Mouse (Mus musculus): Measurements from ENCODE around the gene Zscan2.
A peak's percentile ranks its signal among the peaks of the same experiment; 100 is the strongest.

Gene Zscan2

DNA sequence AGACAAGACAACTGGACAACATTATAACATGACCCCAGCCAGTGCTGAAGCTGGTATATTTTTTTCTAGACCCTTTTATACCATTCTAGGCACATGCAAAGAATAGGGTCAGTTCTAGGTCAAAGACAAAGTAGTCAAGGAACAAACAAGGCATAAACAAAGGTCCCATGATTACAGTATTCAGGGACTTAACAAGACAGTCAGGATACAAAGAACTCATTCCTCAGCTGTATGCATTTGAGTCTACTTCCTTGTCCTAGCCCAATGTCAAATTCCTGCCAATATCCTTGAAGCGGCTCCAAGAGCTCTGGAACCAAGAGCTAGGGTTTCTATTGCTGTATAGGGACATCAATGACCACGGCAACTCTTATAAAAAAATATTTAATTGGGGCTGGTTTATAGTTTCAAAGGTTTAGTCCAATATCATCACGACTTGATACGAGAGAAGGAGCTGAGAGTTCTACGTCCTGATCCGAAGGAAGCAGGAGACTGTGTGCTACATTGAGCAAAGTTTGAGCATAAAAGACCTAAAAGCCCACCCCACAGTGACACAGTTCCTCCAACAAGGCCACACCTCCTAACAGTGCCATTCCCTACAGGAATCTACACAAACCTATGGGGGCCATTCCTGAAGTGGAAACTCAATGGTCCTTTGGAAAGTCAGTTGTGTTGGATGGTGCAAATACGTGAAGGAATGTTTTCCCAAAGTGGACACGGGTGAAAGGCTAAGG lies 16.6 kb upstream of the Zscan2 start:
- no peak for DNase-seq

DNA sequence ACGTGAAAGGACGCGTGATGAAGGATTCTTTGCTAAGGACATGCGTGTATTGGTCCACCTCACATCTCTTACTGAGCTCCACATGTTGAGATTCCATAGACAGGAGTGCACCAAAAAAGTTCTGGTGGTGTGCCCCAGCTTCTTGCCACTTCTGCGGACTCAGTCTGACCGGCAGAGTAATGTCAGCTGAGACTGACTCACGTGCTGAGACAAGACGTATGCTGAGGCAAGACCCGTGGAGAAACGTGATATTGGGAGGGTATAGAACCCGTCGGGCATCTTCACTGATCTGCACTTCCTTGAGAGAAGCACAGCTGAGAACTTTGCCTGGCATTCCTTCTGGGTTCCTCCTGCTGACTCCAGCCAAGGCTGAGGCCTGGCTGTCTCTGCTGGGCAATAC lies 16.0 kb upstream of the Zscan2 start:
- no peak for DNase-seq

DNA sequence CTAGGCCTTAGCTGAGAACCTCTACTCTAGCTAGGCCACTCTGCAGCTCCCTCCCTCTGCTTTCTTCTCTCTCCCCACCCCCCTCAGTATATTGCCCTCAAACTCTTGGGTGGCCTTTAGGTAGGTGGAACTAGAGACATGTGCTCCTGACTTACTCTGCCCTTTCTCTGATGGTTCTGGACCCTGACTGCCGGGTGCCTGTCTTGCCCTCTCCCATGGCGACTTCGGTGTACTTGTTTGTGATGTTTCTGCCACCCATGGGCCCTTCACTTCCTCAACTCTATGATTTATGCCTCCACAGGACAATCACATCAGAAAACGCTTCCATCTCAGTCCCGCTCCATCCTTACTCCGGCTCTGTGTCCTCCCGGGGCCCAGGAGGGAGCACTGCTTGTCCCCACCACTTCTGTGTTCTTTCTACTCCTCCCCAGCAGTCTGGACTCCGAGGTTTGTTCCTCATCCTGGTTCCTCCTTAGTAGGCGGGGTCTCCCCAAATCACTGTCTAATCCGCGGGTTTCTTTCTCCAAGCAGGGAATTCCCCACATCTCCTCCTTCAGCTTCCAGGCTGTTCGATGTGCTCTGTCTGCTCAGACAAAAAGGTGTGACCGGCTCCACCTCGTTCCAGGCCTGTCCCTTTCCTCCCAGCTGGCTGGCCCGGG lies 15.0 kb upstream of the Zscan2 start:
- no peak for DNase-seq

DNA sequence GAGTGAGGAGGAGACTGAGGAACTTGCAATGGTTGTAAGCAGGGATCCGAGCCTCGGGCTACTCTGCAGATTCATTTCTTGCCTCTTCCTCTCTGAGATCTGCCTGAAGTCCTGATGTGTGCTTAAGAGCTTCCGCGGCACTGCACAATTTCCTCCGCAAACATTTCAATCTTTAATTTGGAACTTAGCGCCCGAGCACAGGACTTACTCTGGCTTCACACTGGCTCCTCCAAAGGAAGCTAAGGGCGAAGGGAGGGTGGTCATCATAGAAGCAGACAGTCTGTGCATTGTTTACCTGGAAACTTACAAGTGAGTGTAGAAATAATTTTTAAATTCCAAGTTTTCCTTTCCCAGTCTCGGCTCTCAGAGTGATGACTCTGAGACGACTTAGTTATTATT lies 14.4 kb upstream of the Zscan2 start:
- DNase-seq, result no peak

DNA sequence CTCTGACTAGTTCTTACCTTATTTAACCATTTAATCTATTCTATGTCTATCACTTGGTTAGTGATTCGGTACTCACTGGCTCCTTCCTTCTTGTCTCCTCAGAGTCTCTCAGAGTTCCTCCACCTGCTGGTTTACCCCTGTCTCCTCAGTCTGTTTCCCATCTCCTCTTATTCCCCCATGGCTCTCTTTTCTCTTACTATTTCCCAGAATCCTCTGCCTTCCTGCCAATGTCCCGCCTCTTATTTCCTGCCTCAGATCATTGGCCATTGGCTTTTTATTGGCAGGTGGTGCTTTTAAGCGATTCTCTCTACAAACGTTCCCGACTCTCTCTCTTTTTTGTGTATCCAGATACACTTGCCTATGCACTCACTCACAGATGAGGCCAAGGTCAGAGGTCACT lies 14.0 kb upstream of the Zscan2 start:
- no peak for DNase-seq

DNA sequence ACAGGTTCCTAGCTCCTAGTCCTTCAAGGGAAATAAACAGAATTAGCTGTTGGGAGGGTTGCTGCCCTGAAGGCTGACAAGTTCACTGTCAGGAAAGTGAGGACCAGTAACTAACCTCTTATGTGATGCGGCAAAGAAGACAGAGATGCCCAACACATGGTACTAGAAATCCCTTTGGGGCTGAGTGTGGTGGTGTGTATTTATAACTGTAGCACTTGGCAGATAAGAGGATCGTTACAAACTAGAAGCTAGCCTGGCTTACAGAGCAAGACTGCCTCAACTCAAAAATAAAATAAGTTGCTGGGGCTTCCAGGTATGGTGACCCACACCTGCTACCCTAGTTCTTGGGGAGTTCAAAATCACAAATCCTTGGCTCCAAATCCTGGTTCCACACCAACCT lies 11.5 kb upstream of the Zscan2 start:
- no peak for DNase-seq

DNA sequence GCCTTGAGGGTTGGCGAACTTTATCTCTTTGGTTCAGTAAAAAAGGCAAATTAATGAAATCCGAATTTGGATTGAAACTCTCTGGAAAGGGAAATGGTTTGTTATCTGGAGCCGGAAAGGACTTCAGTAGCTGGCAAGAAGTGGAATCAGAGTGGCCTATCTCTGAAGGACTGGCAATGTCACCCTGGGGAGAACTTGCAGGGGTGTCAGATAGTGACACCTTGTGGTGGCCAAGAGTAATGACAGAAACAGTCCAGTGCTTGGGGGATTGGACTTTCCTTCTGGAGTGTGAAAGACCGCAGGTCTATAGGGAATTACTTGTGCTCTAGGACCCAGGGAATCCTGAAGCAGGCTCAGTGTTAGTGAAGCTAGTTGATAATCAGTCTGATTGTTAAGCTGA lies 11.0 kb upstream of the Zscan2 start:
- peak; percentile 69 to 74 for DNase-seq

DNA sequence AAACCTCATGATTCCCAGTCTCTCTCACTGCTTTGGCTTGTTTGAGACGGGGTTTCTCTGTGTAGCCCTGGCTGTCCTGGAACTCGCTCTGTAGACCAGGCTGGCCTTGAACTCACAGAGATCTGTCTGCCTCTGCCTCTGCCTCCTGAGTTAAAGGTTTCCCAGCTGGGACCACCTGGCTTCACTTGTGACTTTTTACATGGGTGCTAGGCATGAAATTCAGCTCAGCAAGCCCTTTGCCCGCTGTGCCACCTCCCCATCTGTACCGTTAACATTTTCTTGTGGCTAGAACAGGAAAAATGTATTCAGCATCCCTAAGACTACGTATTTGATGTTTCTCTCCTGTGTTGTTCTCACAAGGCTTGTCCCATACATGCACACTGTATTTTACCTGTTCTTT lies 10.2 kb upstream of the Zscan2 start:
- DNase-seq, result no peak

DNA sequence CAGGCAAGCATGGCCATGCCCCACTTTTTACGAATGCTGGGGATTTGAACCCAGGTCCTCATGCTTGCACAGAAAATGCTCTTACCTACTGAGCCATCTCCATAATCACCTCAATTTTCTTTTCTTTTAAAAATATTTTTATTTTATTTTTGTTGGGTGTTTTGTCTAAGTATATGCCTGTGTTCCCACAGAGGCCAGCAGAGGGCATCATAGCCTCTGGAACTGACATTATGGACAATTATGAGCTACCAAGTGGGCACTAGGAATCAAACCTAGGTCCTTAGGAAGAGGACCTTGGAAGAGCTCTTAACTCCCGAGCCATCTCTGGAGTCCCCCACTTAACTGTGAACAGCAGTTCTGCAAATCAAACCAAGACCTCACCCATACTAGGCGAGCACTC lies 7.5 kb upstream of the Zscan2 start:
- no peak for DNase-seq

DNA sequence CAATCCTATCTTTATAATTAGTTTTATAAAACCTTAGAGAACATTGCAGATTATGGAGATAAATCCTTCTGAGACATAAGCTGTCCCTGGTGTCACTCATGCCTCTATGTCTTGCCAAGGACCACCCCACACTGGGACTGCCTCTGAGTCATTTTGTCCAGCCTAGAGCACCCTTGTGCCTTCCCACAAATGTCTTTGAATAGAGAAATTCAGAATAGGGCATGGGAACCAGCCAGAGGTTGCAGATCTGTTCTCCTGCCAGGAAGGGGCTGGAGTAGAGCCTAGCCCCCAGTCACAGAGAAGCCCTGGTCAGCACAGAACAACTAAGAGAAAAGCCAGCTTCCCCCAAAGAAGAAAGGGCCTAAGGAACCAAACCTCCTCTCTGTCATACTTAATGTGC lies 5.4 kb upstream of the Zscan2 start:
- peak in 1 of 2 experiments; percentile 30 for DNase-seq

DNA sequence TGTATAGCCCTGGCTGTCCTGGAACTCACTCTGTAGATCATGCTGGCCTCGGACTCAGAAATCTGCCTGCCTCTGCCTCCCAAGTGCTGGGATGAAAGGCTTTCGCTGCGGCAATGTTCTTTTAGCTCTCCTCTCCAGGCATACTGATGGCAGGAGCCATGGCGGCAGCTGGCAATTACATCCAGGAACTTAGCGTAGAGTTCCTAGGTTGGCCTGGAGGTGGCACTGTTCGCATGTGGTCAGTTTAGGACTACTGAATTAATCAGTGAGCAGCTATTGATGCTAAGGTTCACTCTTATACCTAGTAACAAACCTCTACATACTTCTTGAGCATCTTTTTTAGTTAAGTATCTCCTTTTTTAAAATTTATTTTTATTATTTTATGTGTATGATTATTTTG lies 3.5 kb upstream of the Zscan2 start:
- DNase-seq, result peak; percentile 90 to 92

DNA sequence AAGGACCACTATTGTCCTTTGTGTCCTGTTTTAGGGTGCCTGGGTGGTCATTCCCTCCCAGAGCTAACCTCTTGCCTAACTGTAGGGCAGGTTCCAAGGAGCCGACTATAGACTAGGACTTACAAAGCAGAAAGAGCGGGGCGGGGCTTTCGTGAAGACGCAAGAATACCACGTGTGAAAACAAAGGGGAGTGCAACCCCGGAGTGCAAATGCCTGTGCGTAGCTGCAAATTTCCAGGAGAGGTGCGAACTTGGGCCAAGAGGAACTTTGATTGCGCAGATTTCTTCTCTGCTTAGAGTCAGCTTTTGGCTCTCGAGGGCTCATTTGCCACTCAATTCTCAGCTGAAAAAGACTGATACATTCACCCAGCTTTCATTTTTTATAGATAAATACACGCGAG lies 493 bp upstream of the Zscan2 start:
- DNase-seq, result peak; percentile 67 to 71

DNA sequence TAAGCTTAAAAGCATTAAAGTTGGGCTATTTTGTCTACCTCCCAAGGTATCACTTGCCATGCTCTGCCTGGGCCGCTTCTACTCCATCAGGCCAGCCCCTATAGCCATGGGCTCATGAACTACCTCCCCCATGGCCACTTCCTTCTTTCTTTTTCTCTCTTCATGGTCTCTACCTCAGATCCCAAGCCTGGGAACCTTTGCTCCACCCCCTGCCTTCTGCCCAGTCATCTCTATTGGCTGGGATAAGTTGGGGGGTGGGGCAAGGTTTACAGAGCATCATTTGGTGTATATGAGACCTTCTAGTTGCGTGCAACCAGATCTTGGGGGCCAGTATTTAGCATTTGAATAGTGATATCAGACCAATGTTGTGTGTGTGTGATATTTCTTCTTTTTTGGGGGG lies 1.8 kb downstream of the Zscan2 start:
- DNase-seq, result peak in 1 of 2 experiments; percentile 37

DNA sequence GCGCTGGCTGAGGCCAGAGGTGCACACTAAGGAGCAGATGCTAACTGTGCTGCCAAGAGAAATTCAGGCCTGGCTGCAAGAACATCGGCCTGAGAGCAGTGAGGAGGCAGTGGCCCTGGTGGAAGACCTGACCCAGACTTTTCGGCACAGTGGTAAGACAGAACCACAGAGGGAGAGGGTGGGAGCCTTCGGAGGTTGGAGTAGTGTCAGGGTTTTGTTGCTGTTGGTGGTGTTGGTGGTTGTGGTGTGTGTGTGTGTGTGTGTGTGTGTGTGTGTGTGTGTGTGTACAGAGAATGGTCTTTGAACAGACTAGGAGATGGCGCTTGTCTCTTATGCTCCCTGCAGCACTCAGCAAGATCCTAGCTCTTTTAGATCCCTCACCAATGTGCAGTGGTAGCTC lies 2.8 kb downstream of the Zscan2 start:
- DNase-seq, result no peak

DNA sequence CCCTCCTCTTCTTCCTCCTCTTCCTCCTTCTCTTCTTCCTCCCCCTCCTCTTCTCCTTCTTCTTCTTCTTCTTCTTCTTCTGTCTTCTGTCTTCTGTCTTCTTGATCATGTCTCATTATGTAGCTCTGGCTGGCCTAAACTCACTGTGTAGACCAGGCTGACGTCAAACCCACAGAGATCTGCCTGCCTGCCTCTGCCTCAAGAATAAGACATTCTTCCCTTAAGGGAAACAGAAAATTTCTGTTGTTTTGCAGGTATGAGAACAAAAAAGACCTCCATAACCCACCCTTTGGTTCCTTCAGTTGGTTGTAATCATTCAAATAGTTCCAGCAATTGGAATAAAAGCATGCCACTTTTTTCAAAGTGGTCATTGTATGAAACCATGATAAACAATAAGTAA lies 3.4 kb downstream of the Zscan2 start:
- DNase-seq, result no peak

DNA sequence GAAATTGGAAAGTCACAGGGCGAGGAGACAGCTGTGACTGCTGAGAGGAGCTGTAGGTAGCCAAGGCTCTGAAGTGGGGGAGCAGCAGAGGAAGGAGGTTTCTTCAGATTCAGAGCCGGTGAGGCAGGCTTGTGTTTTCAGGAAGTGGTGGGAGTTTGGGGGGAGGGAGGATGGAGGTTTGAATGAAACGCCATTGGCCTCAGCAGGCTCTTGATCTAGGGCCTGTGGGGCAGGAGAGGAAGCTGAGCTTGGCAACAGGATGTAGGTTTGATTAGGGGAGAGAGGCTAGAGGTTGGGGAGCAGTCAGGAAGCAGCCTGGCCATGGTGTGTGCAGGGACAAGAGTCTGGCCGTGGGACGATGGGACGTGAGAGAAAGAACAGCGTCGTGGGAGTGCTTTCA lies 4.1 kb downstream of the Zscan2 start:
- DNase-seq, result no peak

DNA sequence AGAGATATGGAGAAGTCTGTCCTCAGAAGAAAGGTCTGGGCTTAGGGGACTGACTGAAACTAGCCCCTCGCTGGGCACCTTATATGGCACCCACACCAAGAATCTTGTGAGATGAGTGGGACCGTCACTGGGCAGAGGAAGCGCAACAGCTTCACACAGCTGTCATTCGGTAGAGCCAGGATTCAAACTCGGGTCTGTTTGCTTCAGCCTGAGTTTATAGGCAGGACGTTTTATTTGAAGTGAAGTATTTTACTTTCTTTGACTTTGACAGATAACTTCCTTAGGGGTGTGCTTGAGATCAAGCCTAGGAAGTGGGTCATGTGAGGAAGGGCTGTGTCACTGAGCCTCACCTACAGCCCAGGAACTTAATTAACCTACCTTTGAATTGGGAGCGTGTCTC lies 4.8 kb downstream of the Zscan2 start:
- no peak for DNase-seq

DNA sequence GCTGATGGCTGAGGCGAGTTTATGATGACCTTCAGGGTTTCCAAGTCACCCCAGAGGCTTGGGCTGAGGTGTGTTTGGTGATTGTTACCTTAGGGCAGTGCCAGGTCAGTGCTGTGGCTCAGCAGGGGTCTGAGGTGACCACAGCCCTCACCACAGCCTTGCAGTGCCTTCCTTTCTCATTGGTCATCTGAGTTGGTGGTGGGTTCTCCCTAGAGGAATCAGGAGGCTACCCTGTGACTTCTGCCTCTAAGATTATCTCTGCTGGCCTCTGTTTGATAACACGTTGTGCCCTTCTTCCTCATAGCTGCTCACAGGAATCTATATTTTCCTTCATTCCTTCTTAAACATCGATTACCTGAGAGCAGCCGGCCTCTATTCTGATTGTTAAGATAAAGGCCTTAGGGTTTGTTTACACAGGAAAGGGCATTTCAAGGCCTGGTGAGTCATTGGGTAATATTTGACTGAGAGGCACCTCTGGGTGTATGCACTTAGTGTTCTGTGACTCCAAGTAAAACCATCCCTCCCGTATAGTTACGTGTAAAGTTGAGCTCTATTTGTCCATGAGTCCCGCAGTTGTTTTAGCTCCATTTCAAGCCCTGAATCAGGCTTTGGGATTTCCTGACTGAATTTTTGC lies 5.9 kb downstream of the Zscan2 start:
- no peak for DNase-seq

DNA sequence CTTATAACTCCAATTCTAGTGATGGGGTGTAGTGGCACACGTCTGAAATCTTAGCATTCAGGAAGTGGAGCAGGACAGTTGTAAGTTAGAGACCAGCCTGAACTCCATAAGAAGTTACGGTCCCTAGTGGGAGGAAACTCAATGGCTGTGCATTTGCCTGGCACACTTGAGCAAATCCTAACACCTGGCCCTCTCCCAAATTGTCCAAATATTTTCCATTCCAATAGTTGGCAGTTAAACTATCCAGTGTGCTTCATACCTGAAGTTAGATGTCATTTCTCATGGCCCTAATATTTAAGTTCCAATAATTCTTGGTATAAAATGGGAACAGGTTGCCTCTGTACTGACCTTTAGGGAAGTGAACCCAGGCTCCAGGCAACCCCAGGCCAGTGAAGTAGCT lies 8.0 kb downstream of the Zscan2 start:
- DNase-seq, result no peak

DNA sequence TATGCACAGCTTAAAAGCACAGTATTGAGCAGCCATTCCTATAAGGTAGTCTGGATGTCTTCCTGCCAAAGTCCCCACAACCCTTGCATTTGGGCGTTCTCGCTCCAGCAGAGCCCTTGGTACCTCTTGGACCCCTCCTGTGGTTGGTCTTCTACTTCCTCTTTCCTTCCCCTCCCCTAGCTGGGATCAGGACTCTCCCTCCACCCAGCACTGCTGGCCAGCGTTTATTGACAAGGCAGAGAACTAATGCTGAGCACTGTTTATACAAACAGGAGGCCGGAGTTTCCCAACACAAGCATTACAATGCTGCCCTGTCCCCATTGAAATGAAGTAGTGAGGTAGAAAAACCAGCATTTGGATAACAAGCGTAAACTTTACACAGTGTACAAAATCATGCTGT lies 12.3 kb downstream of the Zscan2 start:
- DNase-seq, result no peak

DNA sequence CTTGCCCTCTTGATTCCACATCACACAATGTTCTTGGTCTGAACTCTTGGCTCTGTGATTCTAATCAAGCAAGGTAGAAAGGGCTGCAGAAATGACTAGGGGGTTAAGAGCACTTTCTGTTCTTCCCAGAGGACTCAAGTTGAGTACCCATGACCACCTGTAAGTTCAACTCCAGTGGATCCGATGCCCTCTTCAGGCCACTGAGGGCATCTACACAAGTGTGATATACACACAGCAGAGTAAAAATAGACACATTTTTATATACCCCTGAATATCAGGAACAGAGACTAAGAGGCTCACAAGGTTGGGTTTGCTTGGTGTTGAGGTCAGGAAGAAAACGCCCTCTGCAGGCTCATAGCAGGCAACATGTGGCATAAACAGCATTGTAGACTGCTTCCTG lies 12.9 kb downstream of the Zscan2 start:
- no peak for DNase-seq

DNA sequence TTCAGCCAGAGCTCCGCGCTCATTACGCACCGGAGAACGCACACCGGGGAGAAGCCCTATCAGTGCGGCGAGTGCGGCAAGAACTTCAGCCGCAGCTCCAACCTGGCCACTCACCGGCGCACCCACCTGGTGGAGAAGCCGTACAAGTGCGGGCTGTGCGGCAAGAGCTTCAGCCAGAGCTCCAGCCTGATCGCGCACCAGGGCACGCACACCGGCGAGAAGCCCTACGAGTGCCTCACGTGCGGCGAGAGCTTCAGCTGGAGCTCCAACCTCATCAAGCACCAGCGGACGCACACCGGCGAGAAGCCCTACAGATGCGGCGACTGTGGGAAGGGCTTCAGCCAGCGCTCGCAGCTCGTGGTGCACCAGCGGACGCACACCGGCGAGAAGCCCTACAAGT lies 15.0 kb downstream of the Zscan2 start:
- no peak for DNase-seq

DNA sequence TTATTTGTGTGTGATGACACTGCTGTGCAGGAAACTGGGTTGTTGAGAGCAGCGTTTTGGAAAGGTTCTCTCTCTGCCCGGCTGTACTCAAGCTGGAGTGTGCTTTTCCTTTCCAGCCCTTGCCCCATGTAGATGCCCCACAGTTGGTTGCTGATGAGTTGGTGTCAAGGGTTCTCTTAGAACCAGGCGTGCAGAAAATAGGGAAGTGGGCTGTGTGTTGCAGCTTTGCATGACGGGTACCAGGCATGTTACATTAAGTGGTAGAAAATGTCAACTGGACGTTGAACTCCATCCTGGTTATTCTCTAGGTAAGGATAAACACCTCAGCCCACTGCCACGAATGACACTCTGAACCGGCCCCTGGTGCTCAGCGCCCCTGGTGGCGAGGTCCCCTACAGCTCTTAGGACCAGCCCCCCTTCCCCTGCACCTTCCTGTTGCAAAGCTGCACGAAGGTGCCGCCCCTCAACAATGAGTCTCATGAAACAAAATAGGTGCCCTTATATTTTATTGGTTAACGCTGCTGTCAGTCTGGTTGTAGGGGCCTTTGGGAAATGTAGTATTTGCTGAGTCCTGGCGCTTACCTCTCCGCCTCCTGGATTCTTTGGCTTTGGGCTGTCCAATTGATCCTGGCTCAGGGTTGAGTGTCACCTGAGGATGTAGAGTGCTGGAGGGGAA lies 22.2 kb downstream of the Zscan2 start:
- peak; percentile 68 to 74 for DNase-seq

DNA sequence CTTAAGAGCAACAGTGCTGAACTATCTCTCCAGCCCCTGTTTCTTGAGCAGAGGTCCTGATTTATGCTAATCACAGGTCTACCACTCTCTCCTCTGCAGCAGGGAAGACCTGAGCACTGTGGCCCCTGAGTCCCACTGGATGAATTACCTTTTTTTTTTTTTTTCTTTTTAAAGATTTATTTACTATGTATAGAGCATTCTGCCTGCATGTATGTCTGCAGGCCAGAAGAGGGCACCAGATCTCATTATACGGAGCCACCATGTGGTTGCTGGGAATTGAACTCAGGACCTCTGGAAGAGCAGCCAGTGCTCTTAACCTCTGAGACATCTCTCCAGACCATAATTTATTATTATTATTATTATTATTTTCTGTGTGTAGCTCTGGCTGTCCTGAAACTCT lies 24.9 kb downstream of the Zscan2 start:
- DNase-seq, result no peak

Data from cerebellum, postnatal 10 days (tissue).